Mouse (Mus musculus): ENCODE results near the gene B4galt4.

DNA sequence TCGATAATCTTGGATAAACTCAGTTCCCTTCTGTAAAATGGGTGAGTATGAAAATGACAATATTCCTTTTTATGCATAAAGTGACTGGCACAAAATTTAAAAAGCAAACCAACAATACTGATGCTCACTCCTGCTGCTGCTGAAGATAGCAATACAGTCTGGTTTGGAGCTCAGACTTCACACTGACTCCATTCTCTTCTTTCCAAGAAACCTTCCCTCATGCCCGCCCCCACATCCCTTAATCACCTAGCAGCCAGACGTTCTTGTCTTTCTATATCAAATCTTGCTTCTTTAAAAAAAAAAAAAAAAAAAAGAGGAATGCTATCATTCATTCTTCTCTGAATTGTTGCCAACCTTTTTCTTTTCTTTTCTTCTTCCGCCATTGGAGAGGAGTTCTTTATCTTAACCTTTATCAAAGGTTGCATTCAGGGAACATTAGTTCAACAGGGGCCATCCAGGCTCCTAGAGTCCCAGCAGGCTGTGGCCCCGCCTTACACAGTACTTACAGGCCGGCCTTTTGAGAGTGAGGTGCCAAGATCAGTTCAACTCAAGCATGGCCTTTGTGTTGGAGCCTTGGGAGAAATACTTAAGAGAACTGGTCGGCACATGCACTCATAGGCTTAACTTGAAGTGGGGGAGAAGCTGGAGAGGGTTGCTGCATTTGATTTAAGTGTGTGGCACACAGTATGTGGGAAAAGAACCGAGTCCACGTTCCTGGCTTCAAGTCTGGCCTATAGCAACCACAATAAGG, 36.4 kb upstream of the B4galt4 start:
- TF ChIP-seq CTCF (IDR thresholded peaks at IDR 0.05; ENCODE audit: control insufficient read depth, insufficient read depth, insufficient replicate concordance, low read depth, low read length) = no peak
- TF ChIP-seq POLR2A (IDR thresholded peaks at IDR 0.05; ENCODE audit: control insufficient read depth, low read depth, low read length) = no peak
